Mouse (Mus musculus): Measurements from ENCODE around the gene Lrrc56. TPM values are rescaled to one million over a fixed set of nuclear protein-coding genes. Genes with fewer than 3 reads are reported as not detected.

Lrrc56 gene
- 13.1 and 14.4 TPM in 2 replicates for polyA plus RNA-seq (2016; fragmentation: Nextera tagmentation; extraction: Ambion mirVana)

GRCm38 (mm10) chr7:141193948-141194347 is at the start of gene Lrrc56, which contains the start of gene Hras:
Gene Lrrc56 (plus strand): TSS chr7:141194157.
Gene Hras (minus strand): TSS chr7:141194005.
- H3K27ac ChIP-seq (replicated peaks): peak within 1 kb of the TSS; percentile 85
- H3K4me1 ChIP-seq: peaks cover 28% of the 10 kb centered on the region
- peak within 1 kb of the TSS; percentile 93 for H3K4me3 ChIP-seq
- H3K9me3 ChIP-seq: no peaks in the 10 kb centered on the region
- H3K4me2 ChIP-seq (replicated peaks): peak within 1 kb of the TSS; percentile 93
- peaks cover 35% of the 10 kb centered on the region for H3K36me3 ChIP-seq
- H3K9ac ChIP-seq (replicated peaks): peak within 1 kb of the TSS; percentile 97
- ATAC-seq (ENCODE audit: low FRiP score, low read depth): peak; percentile 95
- H3K27me3 ChIP-seq: no peaks in the 10 kb centered on the region
- WGBS: 0% methylated on average over 36 of the region's 39 CpGs

DNA sequence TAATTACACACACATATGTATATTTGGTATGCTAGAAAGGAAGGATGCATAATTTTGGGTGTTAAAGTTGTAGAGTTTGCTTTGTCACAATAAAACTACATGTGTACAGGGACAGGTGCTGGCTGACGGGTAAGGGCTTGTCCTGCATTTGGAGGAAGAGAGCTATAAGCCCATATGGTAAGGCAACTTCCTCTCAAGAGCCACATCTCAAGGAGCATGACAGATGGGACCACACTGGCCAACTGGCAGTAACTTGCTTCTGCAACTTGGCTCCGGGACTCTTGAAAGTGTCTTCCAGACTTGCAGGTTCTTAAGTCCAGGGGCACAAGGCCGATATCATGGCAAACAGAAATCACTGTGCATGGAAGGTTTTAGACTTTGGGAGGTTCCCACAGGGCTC is 49.3 kb upstream of the Lrrc56 start:
- Histone ChIP-seq H3K9me3 (no peaks in the 10 kb centered on the region), H3K9ac (replicated peaks) (no peak overlapping the region), H3K4me1 (no peaks in the 10 kb centered on the region), H3K4me3 (no peak overlapping the region), H3K27ac (replicated peaks) (no peak overlapping the region), H3K27me3 (no peaks in the 10 kb centered on the region), H3K4me2 (replicated peaks) (no peak overlapping the region), H3K36me3 (peaks cover 34% of the 10 kb centered on the region)
- WGBS: 93% methylated on average over 3 of the region's 3 CpGs
- no peak for ATAC-seq (ENCODE audit: low FRiP score, low read depth)

DNA sequence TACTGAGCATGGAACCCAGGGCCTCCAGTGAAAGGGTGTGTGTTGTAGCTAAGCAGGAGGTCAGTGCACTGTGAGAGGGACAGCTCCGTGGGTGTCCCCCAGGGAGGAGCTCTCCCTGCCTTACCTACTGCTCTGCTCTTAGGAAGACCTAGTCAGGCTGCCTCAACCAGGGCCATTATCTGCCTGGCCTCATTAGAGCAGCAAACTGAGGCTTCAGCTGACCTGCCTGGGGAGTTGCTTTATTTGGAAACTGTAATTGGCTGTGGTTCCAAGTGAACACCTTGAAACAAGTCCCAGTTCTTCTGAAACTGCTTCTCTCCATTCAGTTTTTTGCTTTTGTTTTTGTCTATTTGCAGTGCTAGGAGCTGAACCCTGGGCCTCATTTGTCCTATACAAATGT is 48.6 kb upstream of the Lrrc56 start:
- WGBS: 71% methylated on average over 1 of the region's 1 CpGs
- no peak overlapping the region for H3K4me3 ChIP-seq
- H3K27ac ChIP-seq (replicated peaks): no peak overlapping the region
- H3K9me3 ChIP-seq: no peaks in the 10 kb centered on the region
- no peaks in the 10 kb centered on the region for H3K27me3 ChIP-seq
- no peak for ATAC-seq (ENCODE audit: low FRiP score, low read depth)
- H3K4me2 ChIP-seq (replicated peaks): no peak overlapping the region
- no peaks in the 10 kb centered on the region for H3K4me1 ChIP-seq
- peaks cover 34% of the 10 kb centered on the region for H3K36me3 ChIP-seq
- H3K9ac ChIP-seq (replicated peaks): no peak overlapping the region

GRCm38 (mm10) chr7:141146043-141146595 is 47.8 kb upstream of the Lrrc56 start:
- Histone ChIP-seq H3K4me3 (no peak overlapping the region), H3K9ac (replicated peaks) (no peak overlapping the region), H3K4me1 (no peaks in the 10 kb centered on the region), H3K4me2 (replicated peaks) (no peak overlapping the region), H3K27ac (replicated peaks) (no peak overlapping the region), H3K27me3 (no peaks in the 10 kb centered on the region), H3K36me3 (peaks cover 39% of the 10 kb centered on the region), H3K9me3 (no peaks in the 10 kb centered on the region)
- no peak for ATAC-seq (ENCODE audit: low FRiP score, low read depth)
- WGBS: 96% methylated on average over 12 of the region's 12 CpGs

GRCm38 (mm10) chr7:141147044-141147443 is 46.9 kb upstream of the Lrrc56 start:
- H3K9ac ChIP-seq (replicated peaks): no peak overlapping the region; the same call in 1 of the 2 replicates
- H3K4me1 ChIP-seq: no peaks in the 10 kb centered on the region
- 86% methylated on average over 6 of the region's 6 CpGs for WGBS
- no peaks in the 10 kb centered on the region for H3K9me3 ChIP-seq
- H3K27me3 ChIP-seq: no peaks in the 10 kb centered on the region
- H3K4me2 ChIP-seq (replicated peaks): no peak overlapping the region
- ATAC-seq (ENCODE audit: low FRiP score, low read depth): no peak
- H3K36me3 ChIP-seq: peaks cover 48% of the 10 kb centered on the region
- no peak overlapping the region for H3K4me3 ChIP-seq
- no peak overlapping the region for H3K27ac ChIP-seq (replicated peaks)

GRCm38 (mm10) chr7:141148639-141149038 is 45.3 kb upstream of the Lrrc56 start:
- no peak overlapping the region for H3K4me2 ChIP-seq (replicated peaks)
- no peaks in the 10 kb centered on the region for H3K27me3 ChIP-seq
- peaks cover 53% of the 10 kb centered on the region for H3K36me3 ChIP-seq
- 80% methylated on average over 4 of the region's 4 CpGs for WGBS
- ATAC-seq (ENCODE audit: low FRiP score, low read depth): no peak
- no peaks in the 10 kb centered on the region for H3K9me3 ChIP-seq
- no peaks in the 10 kb centered on the region for H3K4me1 ChIP-seq
- no peak overlapping the region for H3K4me3 ChIP-seq
- no peak overlapping the region for H3K27ac ChIP-seq (replicated peaks)
- no peak overlapping the region for H3K9ac ChIP-seq (replicated peaks)

DNA sequence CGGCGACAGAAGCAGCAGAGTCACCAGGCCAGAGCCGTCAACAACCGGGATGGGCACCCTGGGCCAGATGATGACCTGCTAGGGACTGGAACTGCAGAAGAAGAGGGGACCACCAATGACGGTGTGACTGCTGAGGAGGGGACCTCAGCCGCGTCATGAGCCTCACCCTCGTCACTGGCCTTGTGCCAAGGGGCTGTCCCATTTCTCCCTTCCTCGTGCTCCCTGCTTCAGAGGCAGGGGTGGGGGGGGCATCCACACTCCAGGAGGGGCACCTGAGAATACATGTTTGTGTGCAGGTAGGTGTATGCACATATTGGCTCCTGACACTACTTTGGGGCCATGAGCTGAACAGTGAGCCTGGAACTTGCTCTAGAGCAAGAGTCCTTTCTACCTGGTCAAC is 38.6 kb upstream of the Lrrc56 start:
- no peak for ATAC-seq (ENCODE audit: low FRiP score, low read depth)
- Histone ChIP-seq H3K4me3 (no peak overlapping the region), H3K27ac (replicated peaks) (no peak overlapping the region), H3K27me3 (no peaks in the 10 kb centered on the region), H3K36me3 (peaks cover 75% of the 10 kb centered on the region), H3K9me3 (no peaks in the 10 kb centered on the region), H3K4me2 (replicated peaks) (no peak overlapping the region), H3K9ac (replicated peaks) (no peak overlapping the region), H3K4me1 (no peaks in the 10 kb centered on the region)
- WGBS: 89% methylated on average over 9 of the region's 9 CpGs

- Histone ChIP-seq H3K27me3 (no peaks in the 10 kb centered on the region), H3K4me2 (replicated peaks) (no peak overlapping the region), H3K9me3 (no peaks in the 10 kb centered on the region), H3K4me3 (no peak overlapping the region), H3K36me3 (peaks cover 41% of the 10 kb centered on the region), H3K27ac (replicated peaks) (no peak overlapping the region), H3K4me1 (peaks cover 14% of the 10 kb centered on the region), H3K9ac (replicated peaks) (no peak overlapping the region)
- ATAC-seq (ENCODE audit: low FRiP score, low read depth): no peak
- 96% methylated on average over 7 of the region's 7 CpGs for WGBS
Measured at GRCm38 (mm10) chr7:141164397-141164796, 29.6 kb upstream of the Lrrc56 start.

- 90% methylated on average over 6 of the region's 6 CpGs for WGBS
- Histone ChIP-seq H3K4me1 (peaks cover 14% of the 10 kb centered on the region), H3K27me3 (no peaks in the 10 kb centered on the region), H3K9ac (replicated peaks) (no peak overlapping the region), H3K9me3 (no peaks in the 10 kb centered on the region), H3K36me3 (peaks cover 37% of the 10 kb centered on the region), H3K27ac (replicated peaks) (no peak overlapping the region), H3K4me2 (replicated peaks) (no peak overlapping the region), H3K4me3 (no peak overlapping the region)
- no peak for ATAC-seq (ENCODE audit: low FRiP score, low read depth)
Measured at GRCm38 (mm10) chr7:141164850-141165249, 29.1 kb upstream of the Lrrc56 start.

DNA sequence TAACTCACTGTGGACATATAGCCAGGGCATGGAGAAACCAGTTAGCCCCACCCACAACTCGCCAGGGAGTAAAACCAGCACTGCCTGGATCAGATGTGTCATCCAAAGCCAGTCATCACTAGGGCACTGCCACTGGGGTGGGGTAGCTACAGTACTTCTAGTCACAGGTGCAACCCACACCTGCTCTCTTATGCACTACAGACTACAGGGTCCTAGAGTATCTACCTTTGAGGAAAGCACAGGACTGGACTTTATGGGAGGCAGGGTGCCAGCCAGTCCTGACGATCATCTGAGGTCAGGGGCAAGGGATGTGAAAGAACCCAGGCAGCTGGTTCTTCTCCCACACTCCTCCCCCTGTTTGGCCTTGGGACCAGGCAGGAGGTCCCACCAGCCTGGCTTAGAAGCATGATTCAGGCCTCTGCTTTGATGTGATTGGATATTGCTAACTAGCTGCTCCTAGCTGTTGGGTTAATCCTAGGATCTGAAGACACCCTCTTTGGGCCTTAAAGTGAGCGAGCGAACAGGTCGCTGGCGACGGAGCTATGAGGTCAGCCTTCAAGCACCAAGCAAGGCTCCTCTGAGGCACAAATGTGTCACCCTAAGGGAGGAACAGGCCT is 25.9 kb upstream of the Lrrc56 start:
- Histone ChIP-seq H3K4me2 (replicated peaks) (peak overlapping the region; percentile 48), H3K27me3 (no peaks in the 10 kb centered on the region), H3K36me3 (peaks cover 16% of the 10 kb centered on the region; the same call in 1 of the 2 replicates), H3K4me3 (peak overlapping the region; percentile 19), H3K9ac (replicated peaks) (peak overlapping the region; percentile 35), H3K9me3 (no peaks in the 10 kb centered on the region), H3K27ac (replicated peaks) (no peak overlapping the region), H3K4me1 (peaks cover 17% of the 10 kb centered on the region)
- ATAC-seq (ENCODE audit: low FRiP score, low read depth): no peak
- 18% methylated on average over 7 of the region's 7 CpGs for WGBS

- no peak overlapping the region for H3K27ac ChIP-seq (replicated peaks)
- peak overlapping the region; percentile 48 for H3K4me2 ChIP-seq (replicated peaks)
- peaks cover 22% of the 10 kb centered on the region for H3K4me1 ChIP-seq
- 3% methylated on average over 22 of the region's 22 CpGs for WGBS
- H3K36me3 ChIP-seq: peaks cover 11% of the 10 kb centered on the region; the same call in 1 of the 2 replicates
- no peaks in the 10 kb centered on the region for H3K9me3 ChIP-seq
- ATAC-seq (ENCODE audit: low FRiP score, low read depth): no peak
- no peaks in the 10 kb centered on the region for H3K27me3 ChIP-seq
- H3K4me3 ChIP-seq: peak overlapping the region; percentile 19
- H3K9ac ChIP-seq (replicated peaks): peak overlapping the region; percentile 35
Measured at GRCm38 (mm10) chr7:141168518-141168953, 25.4 kb upstream of the Lrrc56 start.

DNA sequence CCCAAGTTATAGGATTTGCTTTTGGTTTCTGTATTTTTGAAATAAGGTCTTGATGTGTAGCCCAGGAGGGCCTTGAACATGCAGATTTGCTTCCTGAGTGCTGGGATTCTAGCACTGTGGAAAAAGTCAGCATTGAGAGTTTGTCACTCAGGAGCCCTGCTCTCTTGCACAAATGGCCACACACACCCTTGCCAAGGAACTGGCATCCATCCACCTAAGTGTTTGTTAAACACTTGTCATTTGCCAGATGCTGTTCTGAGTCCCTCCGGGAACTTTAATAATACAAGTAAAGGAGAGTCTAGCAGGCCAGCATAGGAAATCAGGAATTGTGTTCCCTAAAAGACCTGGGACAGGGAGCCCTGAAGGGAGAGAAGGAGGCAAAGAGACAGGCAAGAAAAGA is 24.7 kb upstream of the Lrrc56 start:
- Histone ChIP-seq H3K4me2 (replicated peaks) (no peak overlapping the region), H3K27me3 (no peaks in the 10 kb centered on the region), H3K27ac (replicated peaks) (no peak overlapping the region), H3K9me3 (no peaks in the 10 kb centered on the region), H3K4me3 (no peak overlapping the region), H3K4me1 (peaks cover 22% of the 10 kb centered on the region), H3K36me3 (0 out of 2 replicates have a peak, but pooled peaks cover 3% of the 10 kb centered on the region), H3K9ac (replicated peaks) (no peak overlapping the region)
- WGBS: 92% methylated on average over 1 of the region's 1 CpGs
- ATAC-seq (ENCODE audit: low FRiP score, low read depth): no peak
